Mouse (Mus musculus) frontal cortex, postnatal 36 days (tissue): ENCODE data around the gene Adam29.

Experiments
- DNase-seq, 2 experiments: peaks; one replicate each; pipeline ENCODE4 v3.0.0; 2022; ENCODE audit warnings: low spot score in 2 of 2

The Adam29 gene

DNA sequence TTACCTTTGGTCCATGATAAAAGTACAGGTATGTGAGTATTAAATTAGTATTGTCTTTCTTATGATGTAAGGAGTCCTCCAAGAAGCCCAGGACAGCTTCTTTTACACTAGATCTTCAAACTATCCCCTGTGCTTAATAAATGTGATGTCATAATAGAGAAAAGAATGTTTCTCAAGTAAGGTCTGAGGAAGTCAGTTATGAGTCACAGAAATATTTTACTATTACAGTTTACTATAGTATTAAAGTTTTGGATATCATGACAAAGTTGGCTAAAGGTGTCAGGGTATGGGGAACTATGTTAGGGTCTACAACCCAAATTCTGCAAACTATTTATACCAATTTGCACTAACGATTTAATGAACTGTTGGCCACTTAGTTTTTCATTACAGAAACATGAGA, at the start of gene Adam29:
TSS of gene Adam29 (minus strand) at position 101 of the 400 bp plus-strand sequence.
- DNase-seq = no peak

DNA sequence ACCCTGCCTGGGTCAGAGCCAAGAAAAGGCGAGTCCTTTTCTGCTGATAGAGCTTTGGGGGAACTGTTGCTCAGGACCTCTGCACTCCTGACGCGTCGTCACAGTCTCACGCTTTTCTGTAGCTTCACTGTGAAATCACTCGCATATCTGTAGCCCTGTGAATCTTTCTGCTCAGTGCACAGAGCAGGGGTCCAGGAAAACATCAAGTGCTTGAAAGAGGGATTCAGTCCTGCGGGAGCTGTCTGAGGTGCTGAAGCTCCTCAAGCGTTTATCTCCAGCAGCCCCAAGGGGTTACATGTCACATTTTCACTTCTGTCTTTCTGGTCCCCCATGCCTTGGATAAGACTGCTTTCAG, 33.8 kb upstream of the Adam29 start:
- DNase-seq = no peak

GRCm38 (mm10) chr8:55939870-55940525, 33.2 kb upstream of the Adam29 start, which contains the start of gene Glra3:
Glra3 (plus strand) TSS chr8:55940460.
- peak; percentile 54 to 61 for DNase-seq
